Mouse (Mus musculus): ENCODE results near the gene Hacd2. TPM values are rescaled to one million over a fixed set of nuclear protein-coding genes. Genes with fewer than 3 reads are reported as not detected.

The Hacd2 gene
- polyA plus RNA-seq, 3 experiments from 2014 or later = 11.8 to 13.9 (median 12.2) TPM

DNA sequence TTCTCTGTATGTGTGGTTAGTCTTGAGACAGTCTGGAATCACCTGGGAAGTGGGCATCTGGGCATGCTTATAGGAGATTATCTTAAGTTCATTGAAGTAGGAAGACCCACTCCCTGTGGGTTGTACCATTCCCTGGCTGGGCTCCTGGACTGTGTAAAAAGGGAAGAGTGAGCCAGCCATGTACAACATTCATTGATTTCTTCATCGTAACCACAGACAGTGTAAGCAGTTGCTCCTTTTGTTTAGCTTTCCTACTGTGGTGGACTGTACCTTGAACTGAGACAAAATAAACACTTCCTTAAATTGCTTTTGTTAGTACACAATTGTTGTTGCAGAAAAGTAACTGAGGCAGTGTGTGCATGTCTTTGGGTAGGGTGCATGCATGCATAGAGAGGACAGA lies 33.6 kb downstream of the Hacd2 start:
- no peak for ATAC-seq

DNA sequence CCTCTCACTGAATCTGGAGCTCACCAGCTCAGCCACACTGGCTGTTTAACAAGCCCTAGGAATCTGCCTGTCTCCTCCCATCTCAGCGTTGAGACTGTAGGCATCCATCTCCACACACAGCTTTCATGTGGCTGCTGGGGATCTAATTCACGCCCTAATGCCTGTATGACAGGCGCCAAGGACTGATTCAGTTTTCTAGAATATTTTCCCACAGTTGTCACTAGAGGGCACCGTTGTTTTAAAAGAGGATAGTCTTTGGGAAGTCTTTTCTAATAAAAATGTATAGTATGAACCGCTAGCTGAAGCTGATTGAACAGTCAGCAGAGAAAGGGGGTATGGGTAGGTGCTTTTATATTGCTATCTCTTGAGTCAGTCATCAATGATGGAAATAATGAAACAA lies 34.1 kb downstream of the Hacd2 start:
- no peak for ATAC-seq

DNA sequence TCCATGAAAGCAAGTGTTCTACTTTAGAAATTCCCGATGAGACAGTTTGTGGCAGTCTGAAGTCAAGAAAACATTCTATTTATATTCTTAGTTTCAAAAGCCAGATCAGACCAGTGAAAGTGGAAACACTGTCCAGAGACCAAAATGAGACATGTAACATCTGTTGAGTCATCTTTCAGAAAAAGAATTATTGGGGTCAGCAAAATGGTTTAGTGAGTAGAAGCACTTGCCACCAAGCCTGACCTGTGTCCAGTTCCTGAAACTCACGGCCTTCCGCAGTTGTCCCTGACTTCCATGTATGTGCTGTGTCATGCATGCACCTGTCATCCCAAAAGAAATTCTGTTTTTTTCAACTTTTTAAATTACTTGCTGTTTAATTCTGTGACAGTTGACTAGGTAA lies 34.6 kb downstream of the Hacd2 start:
- ATAC-seq = no peak

DNA sequence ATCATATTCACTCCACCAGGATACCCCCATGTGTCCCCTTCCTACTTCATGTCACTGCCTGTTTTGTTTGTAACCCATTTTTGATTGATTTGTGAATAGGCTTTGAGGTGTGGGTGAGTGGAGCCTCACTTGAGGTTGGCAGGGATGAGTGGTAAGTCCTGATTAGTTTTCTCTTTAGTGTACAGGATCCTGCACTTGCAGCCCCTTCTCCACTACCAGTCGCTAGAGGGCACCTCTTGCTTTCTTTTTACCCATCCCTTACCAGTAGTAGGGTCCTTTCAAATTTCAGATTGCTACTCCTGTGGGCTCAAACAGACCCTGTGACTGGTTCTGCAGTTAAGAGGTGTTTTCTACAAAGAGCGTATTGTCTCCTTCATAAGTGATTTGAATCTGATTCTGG lies 38.8 kb downstream of the Hacd2 start:
- ATAC-seq = no peak

DNA sequence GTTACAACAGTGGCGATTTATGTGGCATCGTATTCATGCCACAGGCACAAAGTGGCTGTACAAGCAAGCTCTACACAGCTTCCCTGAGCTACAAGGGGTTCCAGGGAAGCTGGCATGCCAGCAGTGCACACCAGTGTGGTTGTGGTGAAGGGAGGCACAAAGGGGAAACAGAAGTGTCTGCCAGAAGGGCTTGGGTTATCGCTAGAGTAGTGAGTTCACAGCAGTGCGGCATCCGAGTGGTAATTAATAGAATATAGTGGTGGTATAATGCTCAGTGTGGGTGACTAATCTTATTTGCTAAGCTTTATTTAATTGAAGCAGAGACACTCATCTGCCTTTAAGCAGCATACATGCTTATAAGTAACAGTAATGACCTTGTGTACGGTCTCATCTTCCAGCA lies 43.5 kb downstream of the Hacd2 start:
- ATAC-seq = no peak

DNA sequence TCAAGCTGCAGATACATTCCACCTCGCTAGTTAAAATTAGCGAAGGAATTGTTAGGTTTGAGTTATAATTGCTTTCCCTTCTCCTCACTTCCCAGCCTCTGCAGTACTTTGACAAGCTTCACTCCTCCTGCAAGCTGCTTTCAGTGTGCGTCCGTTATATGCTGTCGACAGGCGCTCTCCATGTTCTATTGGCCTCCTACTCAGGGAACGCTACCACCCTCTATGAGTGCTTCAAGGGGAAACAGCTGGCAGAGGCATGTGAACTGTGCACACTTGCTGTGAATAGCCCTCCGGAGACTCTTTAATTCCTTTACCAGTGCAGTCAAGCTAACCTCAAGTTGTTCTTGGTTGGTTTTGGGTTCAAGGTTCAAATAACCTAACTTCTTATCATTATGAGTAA lies 44.9 kb downstream of the Hacd2 start:
- ATAC-seq = no peak

DNA sequence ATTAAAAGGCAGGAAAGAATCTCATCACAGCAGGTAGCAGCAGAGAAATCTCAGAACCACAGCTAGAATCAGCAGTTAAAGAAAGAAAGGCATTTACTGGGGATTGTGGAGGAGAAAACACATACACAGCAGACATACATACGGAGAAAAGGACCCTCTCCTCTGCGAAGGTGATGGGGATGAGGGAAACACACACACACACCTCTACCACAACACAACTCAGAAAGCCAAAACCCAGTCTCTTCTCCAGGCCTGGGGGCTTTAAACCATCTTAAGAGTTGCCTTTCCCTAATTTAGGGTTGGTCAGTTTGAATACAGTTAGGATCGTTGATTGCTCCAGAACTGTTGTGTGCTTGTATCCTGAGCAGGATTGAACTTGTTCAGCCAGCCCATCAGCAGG lies 45.4 kb downstream of the Hacd2 start:
- ATAC-seq = no peak

DNA sequence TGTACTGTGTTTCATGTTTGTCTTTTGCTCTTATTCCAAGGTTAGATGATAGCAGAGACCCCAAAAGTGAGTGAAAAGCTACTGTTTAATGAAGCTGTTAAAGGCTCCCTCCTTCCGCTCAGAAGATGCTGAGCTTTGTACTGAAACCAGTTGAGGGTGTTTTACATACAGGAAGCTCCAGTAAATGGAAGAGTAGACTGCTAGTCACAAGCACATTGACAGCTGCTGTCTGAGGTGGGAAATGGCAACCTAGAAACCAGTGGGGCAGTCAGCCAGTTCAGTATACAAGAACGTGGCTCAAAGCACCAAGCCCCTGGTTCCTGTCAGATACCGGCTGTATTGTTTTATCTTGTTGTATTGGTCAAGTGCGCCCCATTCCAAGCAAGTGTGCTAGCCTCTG lies 46.7 kb downstream of the Hacd2 start:
- ATAC-seq = no peak

DNA sequence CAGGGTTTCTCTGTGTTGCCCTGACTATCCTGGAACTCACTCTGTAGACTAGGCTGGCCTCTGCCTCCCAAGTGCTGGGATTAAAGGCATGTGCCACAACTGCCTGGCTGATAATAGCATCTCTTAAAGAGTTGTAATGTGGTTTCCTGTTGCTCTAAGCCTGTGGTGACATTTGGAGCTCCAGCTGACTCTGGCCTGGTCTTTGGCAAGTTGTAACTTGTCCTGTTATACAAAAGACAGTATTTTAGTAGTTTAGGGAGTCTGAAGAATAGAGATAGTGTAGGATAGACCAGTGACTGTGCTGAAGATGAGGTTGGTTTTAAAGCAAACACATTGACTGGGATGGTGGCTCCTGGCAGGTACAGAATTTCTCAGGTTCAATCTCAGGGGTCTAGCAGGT lies 52.2 kb downstream of the Hacd2 start:
- ATAC-seq = no peak

DNA sequence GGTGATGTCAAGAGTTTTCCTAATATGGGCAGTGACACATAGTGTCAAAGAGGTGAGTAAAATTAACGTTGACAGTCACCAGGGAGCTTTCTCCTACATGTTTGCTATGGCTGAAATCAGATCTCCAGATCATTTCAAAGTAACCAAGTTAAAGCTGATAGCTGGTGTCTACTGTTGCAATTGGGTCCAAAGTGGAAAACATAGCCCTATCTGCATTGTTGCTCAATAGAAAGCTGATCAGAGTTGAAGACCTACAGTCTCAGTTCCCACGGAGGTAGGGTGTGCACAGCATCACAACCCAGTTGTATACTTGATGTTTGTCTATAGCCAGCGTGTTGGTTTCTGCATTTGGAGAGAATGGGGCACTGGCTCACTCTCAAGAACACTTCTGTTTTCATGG lies 53.4 kb downstream of the Hacd2 start:
- no peak for ATAC-seq

DNA sequence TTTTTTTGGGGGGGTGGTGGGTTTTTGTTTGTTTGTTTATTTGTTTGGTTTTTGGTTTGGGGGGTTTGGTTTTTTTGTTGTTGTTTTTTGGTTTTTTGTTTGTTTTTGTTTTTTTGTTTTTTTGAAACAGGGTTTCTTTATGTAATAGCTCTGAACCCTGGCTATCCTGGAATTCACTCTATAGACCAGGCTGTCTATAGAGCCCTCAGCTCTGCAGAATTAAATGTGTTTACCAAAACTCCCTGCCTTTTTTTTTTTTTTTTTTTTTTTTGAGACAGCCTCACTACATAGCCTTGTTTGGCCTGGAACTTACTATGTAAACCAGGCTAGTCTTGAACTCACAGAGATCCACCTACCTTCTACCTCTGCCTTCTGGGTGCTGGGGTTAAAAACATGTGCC lies 71.3 kb downstream of the Hacd2 start:
- ATAC-seq = no peak

DNA sequence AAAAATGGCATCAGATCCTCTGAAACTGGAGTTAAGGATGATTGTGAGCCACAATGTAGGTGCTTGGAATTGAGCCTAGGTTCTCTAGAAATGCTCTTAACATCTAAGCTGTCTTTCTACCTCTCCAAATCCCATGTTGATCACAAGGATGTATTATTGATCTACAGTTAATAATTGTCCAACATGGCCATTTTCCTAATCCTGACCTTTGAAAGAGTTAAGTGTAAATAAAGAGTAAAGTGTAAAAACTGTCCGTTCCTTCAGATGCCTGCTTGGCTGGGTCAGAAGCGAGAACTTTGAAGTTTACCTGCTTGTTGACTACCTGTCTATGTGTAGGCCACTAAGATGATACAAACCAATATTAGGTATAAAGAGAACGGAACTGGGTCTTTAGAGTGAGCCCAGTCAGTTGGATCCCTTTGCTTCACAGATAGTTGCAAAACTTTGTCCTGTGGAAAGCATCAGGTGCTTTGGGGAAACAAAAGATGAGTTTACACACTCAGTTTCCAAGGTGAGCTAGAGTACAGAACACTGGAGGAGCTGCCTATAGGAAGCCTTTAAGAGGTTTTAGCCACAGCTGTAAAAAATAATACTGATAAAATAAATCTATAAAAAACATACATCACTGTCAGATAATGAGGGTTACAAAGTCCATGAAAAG lies 75.8 kb downstream of the Hacd2 start:
- ATAC-seq = no peak

DNA sequence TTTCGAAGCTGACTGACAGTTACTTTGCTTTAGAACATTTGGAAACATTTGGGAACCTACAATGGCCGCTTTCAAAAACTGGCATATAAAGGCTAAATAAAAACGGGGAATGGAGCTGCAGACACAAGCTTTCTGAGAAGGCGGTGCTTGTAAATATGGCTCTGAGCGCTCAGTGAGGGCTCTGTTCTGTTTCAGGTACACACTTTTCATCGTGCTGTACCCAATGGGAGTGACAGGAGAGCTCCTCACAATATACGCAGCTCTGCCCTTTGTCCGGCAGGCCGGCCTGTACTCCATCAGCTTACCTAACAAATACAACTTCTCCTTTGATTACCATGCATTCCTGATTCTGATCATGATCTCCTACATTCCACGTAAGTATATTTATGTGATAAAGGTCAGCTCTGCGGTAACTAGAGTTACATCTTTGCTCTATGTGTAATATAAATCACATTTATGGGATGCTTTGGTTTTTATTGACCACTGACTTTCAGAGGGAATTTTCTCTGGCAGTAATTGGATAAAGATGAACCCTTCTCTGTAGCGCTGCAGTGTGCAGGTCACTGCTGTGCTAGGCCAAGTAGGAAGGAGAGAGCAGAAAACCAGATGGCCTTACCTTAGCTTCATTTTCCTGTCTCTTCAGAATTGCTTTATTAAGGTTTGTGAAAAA lies 79.7 kb downstream of the Hacd2 start:
- no peak for ATAC-seq

DNA sequence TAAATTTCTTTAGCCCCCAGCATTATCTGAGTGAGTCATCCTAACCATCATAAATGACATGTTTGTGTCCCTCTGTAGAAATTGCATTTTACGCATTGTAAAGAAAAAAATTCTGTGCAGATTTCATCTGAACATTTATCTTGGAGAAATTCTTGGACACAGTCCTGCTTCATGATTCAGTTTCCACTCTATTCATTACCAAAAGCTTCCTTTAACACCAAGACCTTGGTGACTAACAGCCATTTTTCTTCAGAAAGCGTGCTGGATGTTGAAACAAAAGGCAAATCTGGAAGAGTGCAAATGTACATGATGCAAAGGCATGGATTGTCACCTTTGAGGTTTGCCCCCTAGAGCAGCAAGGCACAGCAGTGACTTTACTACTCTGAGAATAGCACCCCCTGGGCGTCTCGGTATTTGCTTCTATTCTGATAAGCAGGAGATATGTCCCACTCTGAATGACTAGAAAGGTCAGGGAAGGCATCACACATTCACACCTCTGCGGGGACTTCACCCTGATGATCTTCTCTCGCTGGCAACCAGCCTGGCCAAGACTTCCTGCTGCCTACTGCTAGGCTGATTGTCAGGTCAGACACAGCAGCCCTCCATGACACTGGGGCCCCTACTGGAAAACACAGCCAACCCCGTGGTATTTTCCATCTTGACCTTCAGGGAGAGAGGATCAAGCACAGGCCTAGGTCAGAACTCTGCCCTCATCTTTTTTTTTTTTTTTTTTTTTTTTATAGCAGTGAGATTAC lies 80.8 kb downstream of the Hacd2 start:
- peak; percentile 48 for ATAC-seq

DNA sequence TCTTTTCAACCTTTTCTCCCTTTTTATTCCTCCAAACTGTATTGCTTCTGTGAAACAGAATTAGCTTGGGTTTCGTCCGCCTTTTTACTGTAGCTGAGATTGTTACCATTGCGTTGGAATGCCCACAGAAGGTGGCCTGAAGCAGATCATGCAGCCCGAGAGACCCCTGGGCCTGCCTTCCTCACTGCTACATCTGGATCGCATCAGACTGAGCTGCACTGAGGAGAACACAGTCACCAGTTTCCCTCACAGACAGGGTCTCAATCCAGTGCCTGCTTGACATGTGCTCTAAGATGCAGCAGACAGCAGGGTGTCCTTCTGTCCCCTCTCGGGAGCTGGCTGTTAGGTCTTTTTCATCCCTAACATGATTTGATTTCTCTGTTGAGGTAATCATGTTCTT lies 85.8 kb downstream of the Hacd2 start:
- no peak for ATAC-seq

DNA sequence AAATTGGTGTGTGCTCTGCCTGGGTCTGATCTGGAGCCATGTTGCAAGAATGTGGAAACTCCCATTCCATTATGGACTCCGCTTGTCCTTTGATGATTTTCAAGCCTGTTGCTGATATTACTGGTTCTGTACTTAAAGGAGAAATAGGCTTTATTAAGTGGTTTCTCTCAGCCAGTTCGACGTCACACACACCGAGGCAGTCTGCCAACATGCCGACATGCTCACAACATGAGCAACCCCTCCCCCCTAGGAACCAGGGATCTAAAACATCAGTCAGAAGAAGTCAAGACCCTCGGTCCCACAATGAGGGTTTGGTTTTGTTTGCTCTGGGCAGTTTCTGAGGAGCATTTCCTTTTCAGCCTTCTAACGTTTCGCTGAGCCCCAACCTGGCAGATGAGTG lies 86.9 kb downstream of the Hacd2 start:
- no peak for ATAC-seq

DNA sequence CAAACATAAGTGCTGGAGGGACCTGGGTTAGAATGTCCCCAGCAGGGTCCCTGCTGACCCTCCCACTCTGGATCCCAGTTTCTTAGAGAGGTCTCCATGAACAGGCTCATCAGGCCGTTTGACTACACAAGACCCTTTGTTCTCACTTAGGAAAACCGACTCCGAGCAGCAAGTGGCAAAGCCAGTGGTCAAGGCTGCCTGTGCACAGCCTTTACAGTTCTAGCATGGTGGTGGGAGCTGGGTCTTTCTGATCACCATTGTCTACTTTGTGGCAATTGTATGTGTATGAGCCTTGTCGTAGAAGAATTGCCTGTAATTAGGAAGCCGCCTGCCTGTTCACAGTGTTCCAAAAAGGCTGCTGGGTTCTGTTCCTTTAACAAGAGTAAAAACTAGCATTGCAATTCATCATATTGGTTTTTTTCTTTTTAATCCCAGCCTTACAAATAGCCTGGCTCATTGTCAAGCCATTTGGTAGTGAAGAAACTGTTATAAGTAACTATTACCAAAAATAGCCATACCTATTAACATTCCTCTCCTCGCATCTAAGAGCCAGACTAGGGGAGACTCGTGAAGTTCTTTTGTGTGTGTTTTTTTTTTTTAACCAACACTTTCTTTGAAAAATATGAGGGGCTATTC lies 87.5 kb downstream of the Hacd2 start:
- ATAC-seq = no peak

DNA sequence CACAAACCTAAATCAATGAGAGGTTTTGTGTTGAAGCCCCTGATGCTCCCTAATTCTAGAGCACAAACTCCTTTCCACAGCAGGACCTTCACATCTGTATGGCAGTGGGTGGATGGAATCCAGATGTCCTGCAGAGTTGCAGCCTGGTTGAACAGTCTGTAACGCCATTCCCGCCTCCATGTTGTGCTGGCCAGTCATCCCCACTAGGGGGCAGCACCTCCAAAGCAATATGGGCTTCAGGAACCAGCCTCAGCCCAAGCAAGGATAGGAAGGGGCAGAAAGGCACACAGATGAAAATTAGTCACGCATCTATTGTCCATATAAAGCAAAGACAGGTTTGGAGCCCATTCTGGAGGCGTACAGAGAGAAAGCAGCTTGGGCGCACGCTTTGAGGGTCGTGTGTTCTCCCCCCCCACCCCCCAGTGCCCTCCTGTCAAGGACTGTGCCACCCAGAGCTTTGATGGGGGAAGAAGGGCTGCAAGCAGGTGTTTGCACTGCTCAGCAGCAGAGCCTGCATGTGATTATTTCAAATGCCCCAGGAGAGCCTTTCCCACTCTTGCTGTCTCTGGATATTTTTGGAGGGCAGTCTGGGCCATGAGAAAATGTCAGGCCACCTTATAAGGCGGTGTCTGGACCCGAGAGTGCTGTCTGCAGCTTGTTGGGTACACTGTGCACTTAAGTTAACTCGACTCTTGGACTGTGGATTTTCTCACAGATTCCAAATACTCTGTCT lies 88.3 kb downstream of the Hacd2 start:
- ATAC-seq = no peak

DNA sequence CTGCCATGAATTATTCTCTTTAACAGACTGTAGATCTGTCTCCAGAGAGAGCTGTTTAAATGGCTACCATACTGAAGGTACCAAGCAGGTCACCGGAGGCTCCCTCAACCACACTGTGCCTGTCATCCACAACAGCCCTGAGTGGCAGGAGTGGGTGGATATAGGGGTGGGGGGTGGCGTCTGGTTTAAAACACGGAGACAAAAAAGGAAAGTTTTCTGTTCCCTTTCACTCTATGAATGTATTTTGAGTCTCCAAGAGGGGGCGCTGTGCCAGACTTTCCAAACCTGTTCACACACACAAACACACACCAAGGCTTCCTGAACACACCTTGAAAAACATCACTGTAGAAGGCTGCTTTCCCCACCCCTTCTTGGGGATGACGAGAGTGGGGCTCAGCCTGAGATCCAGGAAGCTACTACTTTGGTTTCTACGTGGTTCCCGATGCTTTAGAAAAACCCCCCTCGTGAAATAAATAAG lies 89.0 kb downstream of the Hacd2 start:
- no peak for ATAC-seq

DNA sequence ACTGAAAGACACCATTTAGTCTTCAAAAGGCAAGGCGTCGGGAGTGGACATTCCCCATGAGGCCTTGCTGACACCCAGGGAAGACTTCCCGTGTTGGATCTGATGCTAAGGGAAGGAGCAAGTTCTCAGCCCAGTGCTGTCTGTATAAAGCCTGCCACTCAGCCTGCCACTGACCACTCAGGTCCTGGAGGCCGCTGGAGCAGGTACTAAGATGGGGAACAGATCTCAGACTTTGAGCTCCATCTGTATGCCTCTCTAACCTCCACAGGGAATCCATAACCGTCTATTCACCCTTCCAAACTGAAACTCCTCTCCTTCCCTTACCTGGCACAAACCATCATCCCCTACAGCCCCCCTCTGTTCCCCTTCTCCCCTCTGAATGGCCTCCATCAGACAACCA lies 91.3 kb downstream of the Hacd2 start:
- ATAC-seq = no peak

DNA sequence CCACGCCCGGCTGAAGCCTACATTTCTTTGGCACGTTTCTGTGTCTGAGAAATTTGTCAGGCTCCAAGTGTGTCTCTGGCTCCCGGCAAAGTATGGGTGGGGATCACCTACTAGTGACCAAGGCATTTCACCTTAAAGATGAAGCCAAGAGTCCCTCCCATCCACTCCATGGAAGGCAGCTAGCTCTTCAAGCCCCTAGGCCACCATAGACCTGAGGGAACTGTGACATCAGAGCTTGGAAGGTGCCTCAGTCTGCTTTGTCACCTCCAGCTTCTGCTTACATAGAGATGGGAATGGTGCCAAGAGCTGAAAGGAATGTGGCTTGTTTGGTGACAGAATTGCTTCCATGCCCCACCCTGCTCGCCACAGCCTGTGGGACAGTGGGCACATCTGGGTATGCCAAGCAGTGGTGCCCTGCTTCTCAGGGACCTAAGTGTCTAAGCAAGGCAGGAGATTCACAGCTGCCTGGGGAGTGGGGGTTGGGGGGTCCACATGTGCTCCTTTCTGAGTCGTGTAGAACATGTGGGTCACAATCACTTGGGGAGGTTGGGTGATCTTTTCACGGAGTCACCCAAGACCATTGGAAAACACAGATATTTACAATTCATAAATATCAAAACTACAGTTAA lies 94.2 kb downstream of the Hacd2 start:
- ATAC-seq = no peak

DNA sequence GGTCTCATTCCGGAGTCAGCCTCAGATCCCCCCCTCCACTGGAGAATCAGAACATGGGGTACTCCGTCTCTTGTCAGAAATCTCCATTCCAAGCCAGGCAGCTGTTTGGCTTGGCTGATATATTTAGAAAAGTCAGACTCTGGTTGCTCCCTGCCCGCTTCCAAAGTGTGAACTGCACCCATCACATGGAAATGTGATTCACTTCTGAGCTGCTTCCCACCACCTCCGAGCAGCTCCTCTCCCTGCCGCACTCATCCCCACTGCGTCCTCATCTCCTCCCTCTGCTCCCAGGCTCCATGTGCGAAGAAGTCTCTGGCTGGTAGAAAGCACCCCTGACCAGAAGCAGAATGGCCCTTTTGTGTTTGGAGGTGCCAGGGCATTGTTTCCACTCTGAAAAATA lies 95.2 kb downstream of the Hacd2 start:
- no peak for ATAC-seq
